Mouse (Mus musculus) ES-Bruce4 (cell line): ENCODE measurements around the gene Socs3.

Source experiments
- CTCF ChIP-seq: IDR thresholded peaks from one replicate; pipeline ENCODE4 v1.8.1; 2011; ENCODE audit warnings: low read depth, low read length
- EP300 ChIP-seq: IDR thresholded peaks from 2 replicates; pipeline ENCODE4 v1.6.1; 2011; ENCODE audit warnings: low read depth, low read length; ENCODE audit not compliant: insufficient read depth
- POLR2A ChIP-seq: IDR thresholded peaks from one replicate; pipeline ENCODE4 v1.8.1; 2011; ENCODE audit warnings: low read length; ENCODE audit not compliant: insufficient read depth

- TF ChIP-seq POLR2A = no peak
- no peak for TF ChIP-seq CTCF
- no peak for TF ChIP-seq EP300
Measured at GRCm38 (mm10) chr11:118003176-118003575, 33.3 kb upstream of the Socs3 start.
